In the genomic region with DNA sequence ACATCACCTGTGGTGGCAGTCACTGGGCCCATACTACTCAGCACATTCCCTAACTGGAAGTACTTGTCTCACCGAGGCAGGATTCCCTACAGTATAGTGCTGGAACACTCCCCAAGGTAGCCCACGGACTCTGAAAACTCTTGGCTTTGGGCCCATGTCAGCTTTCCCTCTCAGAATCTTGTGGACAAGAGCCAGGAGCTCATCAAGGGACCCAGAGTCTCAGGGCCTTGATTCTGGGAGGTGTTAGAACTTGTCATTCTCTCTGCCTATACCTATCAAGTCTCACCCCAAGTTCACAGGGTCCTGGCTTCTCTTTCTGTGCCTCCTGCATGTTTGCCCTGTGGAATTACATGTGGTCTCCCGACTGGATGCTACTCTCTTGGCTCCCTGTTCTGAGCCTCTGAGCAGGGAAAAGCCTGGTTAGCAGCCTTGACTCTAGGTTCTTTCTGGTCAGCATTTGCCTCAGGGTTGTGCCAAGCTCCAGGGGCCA, we compare ENCODE assay signal across 8 mouse cellular contexts. TPM values are rescaled to one million over a fixed set of nuclear protein-coding genes. Genes with fewer than 3 reads are reported as not detected.
DNase-seq lines count a peak whose midpoint lies in the region; ATAC-seq and TF ChIP-seq lines count a peak whose summit lies in the region.

No protein-coding gene starts in this region.

- H3K9me3 ChIP-seq in lung, postnatal 0 days (ENCODE audit: low read length): no peaks in the 10 kb centered on the region
- H3K9me3 ChIP-seq in heart, embryonic 12.5 days (replicated peaks): no peaks in the 10 kb centered on the region
- H3K9me3 ChIP-seq in limb, embryonic 10.5 days (replicated peaks): no peaks in the 10 kb centered on the region
- no peaks in the 10 kb centered on the region for H3K9me3 ChIP-seq in stomach, embryonic 14.5 days (ENCODE audit: control insufficient read depth, low read depth, low read length)

- no peak overlapping the region for H3K4me3 ChIP-seq in lung, postnatal 0 days (ENCODE audit: low read depth, low read length)
- no peak overlapping the region for H3K4me3 ChIP-seq in heart, embryonic 12.5 days
- 0 out of 2 replicates have a peak overlapping the region, but pooled peaks have one; percentile 36 for H3K4me3 ChIP-seq in limb, embryonic 10.5 days
- H3K4me3 ChIP-seq in stomach, embryonic 14.5 days (ENCODE audit: low read depth, low read length): no peak overlapping the region

- 19% methylated on average over 3 of the region's 3 CpGs for WGBS in lung, postnatal 0 days
- WGBS in heart, embryonic 12.5 days: 18% methylated on average over 3 of the region's 3 CpGs
- 79% methylated on average over 3 of the region's 3 CpGs for WGBS in limb, embryonic 10.5 days
- WGBS in stomach, embryonic 14.5 days: 29% methylated on average over 3 of the region's 3 CpGs

- ATAC-seq in lung, postnatal 0 days: no peak
- ATAC-seq in heart, embryonic 12.5 days (ENCODE audit: insufficient number of reproducible peaks, low FRiP score): no peak
- no peak for ATAC-seq in stomach, embryonic 14.5 days (ENCODE audit: insufficient number of reproducible peaks, insufficient read depth, low FRiP score, low read depth)
- no peak for ATAC-seq in frontal cortex, adult (ENCODE audit: low TSS enrichment)
- no peak for ATAC-seq in inflammation-experienced regulatory T-cells, adult 6 months

- H3K4me2 ChIP-seq in lung, postnatal 0 days (replicated peaks; ENCODE audit: low read depth, low read length): 0 out of 2 replicates have a peak overlapping the region, but pooled peaks have one; percentile 22
- H3K4me2 ChIP-seq in heart, embryonic 12.5 days: peak overlapping the region; percentile 74
- H3K4me2 ChIP-seq in stomach, embryonic 14.5 days (replicated peaks; ENCODE audit: low read depth, low read length): no peak overlapping the region

- TF ChIP-seq EP300 in lung, postnatal 0 days (IDR thresholded peaks at IDR 0.05): no peak

- no peak overlapping the region for H3K9ac ChIP-seq in lung, postnatal 0 days (replicated peaks; ENCODE audit: low read depth)
- peak overlapping the region; percentile 84 for H3K9ac ChIP-seq in heart, embryonic 12.5 days
- H3K9ac ChIP-seq in stomach, embryonic 14.5 days (replicated peaks; ENCODE audit: low read depth, low read length): no peak overlapping the region

- TF ChIP-seq CTCF in lung, postnatal 0 days (IDR thresholded peaks at IDR 0.05): no peak

- peaks cover 33% of the 10 kb centered on the region for H3K4me1 ChIP-seq in lung, postnatal 0 days (ENCODE audit: insufficient read depth, low read depth, low read length)
- peaks cover 68% of the 10 kb centered on the region for H3K4me1 ChIP-seq in heart, embryonic 12.5 days (replicated peaks)
- peaks cover 57% of the 10 kb centered on the region for H3K4me1 ChIP-seq in limb, embryonic 10.5 days
- peaks cover 56% of the 10 kb centered on the region for H3K4me1 ChIP-seq in stomach, embryonic 14.5 days (ENCODE audit: control insufficient read depth, insufficient read depth, low read length)

- H3K27ac ChIP-seq in lung, postnatal 0 days (ENCODE audit: low read length): peak overlapping the region; percentile 98
- peak overlapping the region; percentile 100 for H3K27ac ChIP-seq in heart, embryonic 12.5 days (ENCODE audit: poor library complexity, severe bottlenecking)
- peak overlapping the region; percentile 98 for H3K27ac ChIP-seq in limb, embryonic 10.5 days
- H3K27ac ChIP-seq in stomach, embryonic 14.5 days (ENCODE audit: low read length): peak overlapping the region; percentile 100

- H3K27me3 ChIP-seq in lung, postnatal 0 days (replicated peaks; ENCODE audit: insufficient read depth, low read length): no peaks in the 10 kb centered on the region
- no peaks in the 10 kb centered on the region for H3K27me3 ChIP-seq in heart, embryonic 12.5 days (replicated peaks)
- H3K27me3 ChIP-seq in limb, embryonic 10.5 days (ENCODE audit: low read depth, poor library complexity, severe bottlenecking): no peaks in the 10 kb centered on the region
- H3K27me3 ChIP-seq in stomach, embryonic 14.5 days (ENCODE audit: control insufficient read depth, insufficient read depth, low read length): no peaks in the 10 kb centered on the region

- DNase-seq in lung, postnatal 0 days (ENCODE audit: low spot score): no peak
- DNase-seq in lung, postnatal 14 days: no peak
- DNase-seq in limb, embryonic 10.5 days (ENCODE audit: low spot score): no peak
- DNase-seq in embryo, embryonic 11 days: no peak

- peaks cover 28% of the 10 kb centered on the region for H3K36me3 ChIP-seq in lung, postnatal 0 days (ENCODE audit: insufficient read depth, low read length)
- peaks cover 46% of the 10 kb centered on the region for H3K36me3 ChIP-seq in heart, embryonic 12.5 days
- peaks cover 78% of the 10 kb centered on the region for H3K36me3 ChIP-seq in limb, embryonic 10.5 days
- H3K36me3 ChIP-seq in stomach, embryonic 14.5 days (ENCODE audit: control insufficient read depth, insufficient read depth, low read length): peaks cover 36% of the 10 kb centered on the region

RNA-seq across cellular contexts. Expression of gene Ptpa, which starts 24.4 kb away (rescaled TPM):
- 88.0 and 93.3 TPM in 2 replicates for polyA plus RNA-seq in lung, postnatal 0 days (2015; fragmentation: Nextera tagmentation; extraction: Ambion mirVana)
- 107 and 115 TPM in 2 replicates for polyA plus RNA-seq in heart, embryonic 12.5 days (2016; fragmentation: Nextera tagmentation; extraction: Ambion mirVana)
- 172 and 177 TPM in 2 replicates for polyA plus RNA-seq in limb, embryonic 10.5 days (2016; fragmentation: Nextera tagmentation; extraction: Ambion mirVana)
- 82.6 and 85.4 TPM in 2 replicates for polyA plus RNA-seq in stomach, embryonic 14.5 days (2014; fragmentation: Nextera tagmentation; extraction: Ambion mirVana)
- polyA plus RNA-seq in inflammation-experienced regulatory T-cells, adult 6 months (2017; shearing (Covaris generic)): 10 to 100 TPM; 36.5 to 78.0 (median 49.8) TPM

RNA-seq across cellular contexts. Expression of gene Crat, which starts 24.6 kb away (rescaled TPM):
- polyA plus RNA-seq in lung, postnatal 0 days (2015; fragmentation: Nextera tagmentation; extraction: Ambion mirVana): 36.5 and 37.4 TPM in 2 replicates
- 67.9 and 74.2 TPM in 2 replicates for polyA plus RNA-seq in heart, embryonic 12.5 days (2016; fragmentation: Nextera tagmentation; extraction: Ambion mirVana)
- polyA plus RNA-seq in limb, embryonic 10.5 days (2016; fragmentation: Nextera tagmentation; extraction: Ambion mirVana): 21.9 and 22.9 TPM in 2 replicates
- 27.3 and 30.0 TPM in 2 replicates for polyA plus RNA-seq in stomach, embryonic 14.5 days (2014; fragmentation: Nextera tagmentation; extraction: Ambion mirVana)
- 1 to 10 TPM; 1.8 to 2.6 (median 1.9) TPM for polyA plus RNA-seq in inflammation-experienced regulatory T-cells, adult 6 months (2017; shearing (Covaris generic))

RNA-seq across cellular contexts. Expression of gene Ier5l, which starts 33.8 kb away (rescaled TPM):
- 3.6 and 4.0 TPM in 2 replicates for polyA plus RNA-seq in lung, postnatal 0 days (2015; fragmentation: Nextera tagmentation; extraction: Ambion mirVana)
- polyA plus RNA-seq in heart, embryonic 12.5 days (2016; fragmentation: Nextera tagmentation; extraction: Ambion mirVana): 1.7 and 2.0 TPM in 2 replicates
- 2.2 and 2.9 TPM in 2 replicates for polyA plus RNA-seq in limb, embryonic 10.5 days (2016; fragmentation: Nextera tagmentation; extraction: Ambion mirVana)
- 2.8 and 3.1 TPM in 2 replicates for polyA plus RNA-seq in stomach, embryonic 14.5 days (2014; fragmentation: Nextera tagmentation; extraction: Ambion mirVana)
- not detected for polyA plus RNA-seq in inflammation-experienced regulatory T-cells, adult 6 months (2017; shearing (Covaris generic))

RNA-seq across cellular contexts. Expression of gene Dolpp1, which starts 48.2 kb away (rescaled TPM):
- polyA plus RNA-seq in lung, postnatal 0 days (2015; fragmentation: Nextera tagmentation; extraction: Ambion mirVana): 25.0 and 26.1 TPM in 2 replicates
- 21.9 and 22.2 TPM in 2 replicates for polyA plus RNA-seq in heart, embryonic 12.5 days (2016; fragmentation: Nextera tagmentation; extraction: Ambion mirVana)
- 37.6 and 45.4 TPM in 2 replicates for polyA plus RNA-seq in limb, embryonic 10.5 days (2016; fragmentation: Nextera tagmentation; extraction: Ambion mirVana)
- 35.8 and 37.8 TPM in 2 replicates for polyA plus RNA-seq in stomach, embryonic 14.5 days (2014; fragmentation: Nextera tagmentation; extraction: Ambion mirVana)
- 10 to 100 TPM; 17.5 to 21.0 (median 17.7) TPM for polyA plus RNA-seq in inflammation-experienced regulatory T-cells, adult 6 months (2017; shearing (Covaris generic))
